Comparison of ENCODE assay signal across 9 mouse cellular contexts in genomic region chr4:106996305-106997076, GRCm38 (mm10).
A peak's percentile ranks its signal among the peaks of the same experiment; 100 is the strongest.
DNase-seq lines count a peak whose midpoint lies in the region; ATAC-seq and TF ChIP-seq lines count a peak whose summit lies in the region.
"Had no signal": no experiment of that assay in that cellular context is flagged by ENCODE, and none has a peak within 500 bp of the region (broad histone marks: within the 10 kb centered on the region; RNA-seq: fewer than 3 reads in every experiment).

No protein-coding gene starts in this region.

- H3K4me1 ChIP-seq in heart, embryonic 10.5 days = peaks cover 74% of the 10 kb centered on the region
- peaks cover 19% of the 10 kb centered on the region; the same call in 1 of the 2 replicates for H3K4me1 ChIP-seq in stomach, postnatal 0 days (replicated peaks; ENCODE audit: control insufficient read depth, insufficient read depth)

- no peaks in the 10 kb centered on the region for H3K27me3 ChIP-seq in heart, embryonic 10.5 days (ENCODE audit: insufficient read depth, poor library complexity, severe bottlenecking)
- no peaks in the 10 kb centered on the region for H3K27me3 ChIP-seq in stomach, postnatal 0 days (ENCODE audit: control insufficient read depth, insufficient read depth, low read length)

- no peaks in the 10 kb centered on the region for H3K9me3 ChIP-seq in heart, embryonic 10.5 days
- no peaks in the 10 kb centered on the region for H3K9me3 ChIP-seq in stomach, postnatal 0 days (ENCODE audit: control insufficient read depth, low read length)
- H3K9me3 ChIP-seq: G1E had no signal

- no peak for TF ChIP-seq EP300 in stomach, postnatal 0 days (optimal IDR thresholded peaks at IDR 0.05)

- H3K4me2 ChIP-seq in stomach, postnatal 0 days (replicated peaks; ENCODE audit: low read depth) = no peak overlapping the region

- peaks cover 4% of the 10 kb centered on the region; the same call in 1 of the 2 replicates for H3K36me3 ChIP-seq in heart, embryonic 10.5 days
- no peaks in the 10 kb centered on the region for H3K36me3 ChIP-seq in stomach, postnatal 0 days (ENCODE audit: control insufficient read depth, insufficient read depth, low read length)

- peak; percentile 44 for DNase-seq in heart, postnatal 4 days
- DNase-seq in heart, embryonic 10.5 days (ENCODE audit: low spot score) = no peak
- peak; percentile 44 for DNase-seq in retina, postnatal 1 day
- no peak for DNase-seq in retina, embryonic 14.5 days (ENCODE audit: low spot score)
- DNase-seq in left cerebral cortex, adult 8-10 months (ENCODE audit: low spot score in 2 of 2) = peak; percentile 34 to 86
- peak; percentile 90 for DNase-seq in stomach, postnatal 0 days (ENCODE audit: low spot score)
- no peak for DNase-seq in yolk sac, embryonic 10.5 days (ENCODE audit: low spot score)
- no peak for DNase-seq in natural killer cell, adult 2 months (ENCODE audit: low spot score in 2 of 2)

- no peak overlapping the region for H3K27ac ChIP-seq in heart, embryonic 10.5 days
- H3K27ac ChIP-seq in stomach, postnatal 0 days (replicated peaks) = peak overlapping the region; percentile 63

- 53% methylated on average over 13 of the region's 13 CpGs for WGBS in heart, embryonic 10.5 days
- 10% methylated on average over 13 of the region's 13 CpGs for WGBS in stomach, postnatal 0 days

- no peak; the same call in 1 of the 2 replicates for TF ChIP-seq CTCF in stomach, postnatal 0 days (IDR thresholded peaks at IDR 0.05; ENCODE audit: low read depth)

- ATAC-seq in stomach, postnatal 0 days (ENCODE audit: low FRiP score, low TSS enrichment) = peak; percentile 90

- H3K9ac ChIP-seq in stomach, postnatal 0 days (ENCODE audit: low read length) = no peak overlapping the region

- no peak overlapping the region for H3K4me3 ChIP-seq in heart, embryonic 10.5 days
- H3K4me3 ChIP-seq in stomach, postnatal 0 days (ENCODE audit: low read depth, low read length) = no peak overlapping the region

Comparison
In these comparisons a context has a peak if more than half of its experiments do, and no peak if none do; other contexts are left out.
1. DNase-seq: peak in heart, postnatal 4 days (single experiment), retina, postnatal 1 day (single experiment), left cerebral cortex, adult 8-10 months (2 of 2) and stomach, postnatal 0 days (single experiment); none in heart, embryonic 10.5 days (single experiment), retina, embryonic 14.5 days (single experiment), yolk sac, embryonic 10.5 days (single experiment) and natural killer cell, adult 2 months (0 of 2).